Mouse (Mus musculus) frontal cortex, adult 2 months (tissue): ENCODE data around the gene Nfx1. TPM values are rescaled to one million over a fixed set of nuclear protein-coding genes. Genes with fewer than 3 reads are reported as not detected.

Source experiments
- DNase-seq, 2 experiments: peaks; one replicate each; pipeline ENCODE4 v3.0.0; 2022; ENCODE audit warnings: low spot score in 1 of 2; ENCODE audit errors: extremely low spot score in 1 of 2
- polyA plus RNA-seq: library from polyadenylated mRNA; depleted of rRNA; stranded (reverse); fragments of >200 nt; gene quantifications from 2 replicates; pipeline ENCODE4 v1.2.3, GENCODE M21; 2012

Gene Nfx1
- polyA plus RNA-seq, 1 experiment = 103 TPM

DNA sequence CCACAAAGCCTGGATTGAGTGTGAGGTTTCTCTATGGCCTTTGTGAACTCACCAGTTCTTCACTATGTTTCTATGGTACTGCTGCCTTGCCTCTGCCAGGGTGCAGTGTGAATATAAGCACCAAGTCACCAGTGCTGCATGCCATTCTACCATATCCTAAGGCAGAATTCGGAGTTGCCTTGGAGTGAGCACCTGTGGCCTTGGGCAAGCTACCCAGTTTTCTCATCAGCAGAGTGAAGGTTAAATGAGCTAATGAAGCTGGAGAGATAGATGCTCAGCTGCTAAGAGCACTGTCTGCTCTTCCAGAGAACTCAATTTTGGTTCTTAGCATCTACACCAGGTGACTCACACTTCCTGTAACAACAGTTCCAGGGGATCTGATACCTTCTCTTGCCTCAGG lies 3.3 kb downstream of the Nfx1 start:
- no peak for DNase-seq

- DNase-seq = no peak
Observed at GRCm38 (mm10) chr4:40975678-40976077, 5.0 kb downstream of the Nfx1 start.

GRCm38 (mm10) chr4:40976651-40977050 lies 5.9 kb downstream of the Nfx1 start:
- no peak for DNase-seq

GRCm38 (mm10) chr4:40979430-40979829 lies 8.7 kb downstream of the Nfx1 start:
- DNase-seq = no peak

GRCm38 (mm10) chr4:40982486-40982885 lies 11.8 kb downstream of the Nfx1 start:
- no peak for DNase-seq

- DNase-seq = no peak
Observed at GRCm38 (mm10) chr4:40983686-40984085, 13.0 kb downstream of the Nfx1 start.

- no peak for DNase-seq
Observed at GRCm38 (mm10) chr4:40989633-40990032, 18.9 kb downstream of the Nfx1 start.

DNA sequence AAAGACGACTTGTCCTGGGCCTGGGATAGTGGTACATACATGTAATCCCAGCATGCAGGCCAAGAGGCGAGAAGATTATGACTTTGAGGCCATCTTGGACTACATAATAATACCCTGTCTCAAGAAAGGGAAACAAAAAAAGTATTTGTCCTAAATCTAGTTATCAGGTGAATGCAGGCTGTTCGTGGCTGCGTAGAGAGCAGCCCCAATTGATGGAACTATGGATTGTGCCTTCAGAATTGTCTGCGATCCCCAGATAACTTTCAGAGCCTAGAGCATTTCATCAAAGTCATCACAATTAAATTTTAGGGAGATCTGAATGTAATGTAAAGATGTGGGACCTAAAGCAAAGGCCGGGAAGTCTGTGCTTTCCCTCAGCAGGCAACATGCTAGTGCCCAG lies 25.6 kb downstream of the Nfx1 start:
- DNase-seq = no peak

DNA sequence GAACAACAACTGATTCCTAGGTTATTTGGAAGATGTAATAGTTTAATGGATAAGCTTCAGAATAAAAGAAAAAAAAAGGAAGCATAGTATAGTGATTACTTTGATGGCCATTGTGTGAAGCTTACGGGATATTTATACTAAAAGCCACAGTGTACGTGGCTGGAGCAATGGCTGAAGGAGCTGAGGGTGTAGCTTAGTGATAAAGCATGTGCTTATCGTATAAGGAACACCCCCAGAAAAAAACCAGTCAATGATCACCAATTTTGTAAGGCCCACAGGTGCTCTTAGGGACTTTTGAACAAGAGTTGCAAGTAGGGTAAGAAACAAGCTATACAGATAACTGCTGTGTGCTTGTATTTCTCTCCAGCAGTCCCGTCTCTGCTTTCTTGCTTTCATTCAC lies 27.2 kb downstream of the Nfx1 start:
- DNase-seq = no peak

DNA sequence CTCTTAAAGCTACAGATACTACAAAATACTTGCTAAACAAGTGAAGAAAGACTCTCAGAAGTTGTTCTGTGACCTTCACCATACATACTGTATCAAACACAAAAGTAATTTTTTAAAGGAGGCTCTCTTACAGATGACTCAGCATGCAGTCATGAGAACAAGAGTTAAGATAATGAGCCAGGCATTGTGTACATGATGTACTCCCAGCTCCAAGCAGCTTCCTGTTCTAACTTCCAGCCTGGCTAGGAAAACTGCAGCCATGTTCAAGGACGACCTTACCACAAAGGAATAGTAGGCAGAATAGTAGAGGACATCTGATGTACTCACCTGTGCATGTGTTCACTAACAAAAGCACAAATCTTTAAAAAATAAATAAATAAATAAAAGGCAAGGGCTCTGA lies 29.6 kb downstream of the Nfx1 start:
- DNase-seq = no peak

DNA sequence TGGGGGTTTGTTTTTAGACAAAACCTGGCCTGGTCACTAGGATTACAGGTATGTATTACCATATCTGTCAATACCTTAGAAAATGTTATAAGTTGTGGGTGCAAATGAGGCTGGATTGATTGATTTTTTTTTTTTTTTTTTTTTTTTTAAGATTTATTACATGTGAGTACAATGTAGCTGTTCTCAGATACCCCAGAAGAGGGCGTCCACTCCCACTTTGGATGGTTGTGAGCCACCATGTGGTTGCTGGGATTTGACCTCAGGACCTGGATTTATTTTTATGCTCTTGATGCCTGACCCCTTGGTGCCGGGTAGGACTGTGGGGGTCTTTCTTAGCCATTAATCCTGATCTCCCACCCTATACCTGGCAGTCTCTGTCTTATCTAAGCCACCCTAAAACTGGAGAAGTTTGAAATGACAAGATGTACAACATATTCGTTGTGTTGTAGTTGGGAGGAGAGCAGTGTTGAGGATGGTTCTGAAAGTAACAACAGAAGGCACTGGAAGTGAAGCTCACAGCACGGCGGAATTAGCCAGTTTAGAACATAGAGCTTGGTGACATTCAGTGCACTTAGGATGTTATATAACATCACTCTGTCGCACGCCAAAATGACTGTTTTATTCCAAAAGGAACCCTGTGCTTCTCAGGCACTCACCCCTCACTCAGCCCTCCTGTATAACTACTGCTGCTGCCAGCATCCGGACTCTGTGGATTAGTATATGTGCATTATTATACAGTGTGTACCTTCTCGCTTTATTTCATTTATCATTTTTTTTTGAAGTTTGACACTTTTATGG lies 30.3 kb downstream of the Nfx1 start:
- DNase-seq = no peak

- DNase-seq = no peak
Observed at GRCm38 (mm10) chr4:41013351-41013750, 42.6 kb downstream of the Nfx1 start.

GRCm38 (mm10) chr4:41015798-41016197 lies 45.1 kb downstream of the Nfx1 start:
- no peak for DNase-seq

GRCm38 (mm10) chr4:41021094-41021493 lies 50.4 kb downstream of the Nfx1 start:
- DNase-seq = no peak

DNA sequence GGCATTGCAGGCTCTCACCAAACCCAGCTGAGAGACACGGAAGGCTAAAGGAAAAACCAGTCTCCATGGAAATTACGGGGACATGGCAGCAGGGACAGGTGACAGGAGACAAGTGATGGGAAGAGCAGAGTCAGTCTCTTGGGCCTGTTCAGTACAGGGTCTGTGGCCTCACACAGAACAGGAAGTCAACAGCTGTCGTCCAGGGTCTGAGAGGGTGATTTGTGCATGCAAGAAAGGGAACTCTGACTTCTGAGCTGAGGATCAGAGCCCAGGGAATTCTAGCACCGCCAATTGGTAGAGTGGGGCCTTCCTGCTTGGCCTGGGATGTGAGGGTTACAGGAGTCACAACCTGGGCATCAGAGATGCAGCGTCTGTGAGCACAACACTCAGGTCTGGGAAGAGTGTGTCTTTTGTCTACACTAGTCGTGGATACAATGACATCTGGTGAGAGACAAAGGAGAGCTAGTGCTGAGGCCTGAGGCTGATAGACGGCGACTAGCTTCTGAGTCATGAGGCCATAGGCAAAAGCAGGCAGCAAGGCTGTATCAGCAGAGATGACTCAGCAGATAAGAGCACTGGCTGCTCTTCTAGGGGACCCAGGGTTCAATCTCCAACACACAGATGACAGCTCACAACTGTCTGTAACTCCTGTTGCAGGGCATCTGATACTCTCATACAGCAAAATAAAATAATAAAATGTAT lies 55.5 kb downstream of the Nfx1 start:
- no peak for DNase-seq

- DNase-seq = no peak
Observed at GRCm38 (mm10) chr4:41027872-41028271, 57.2 kb downstream of the Nfx1 start.

DNA sequence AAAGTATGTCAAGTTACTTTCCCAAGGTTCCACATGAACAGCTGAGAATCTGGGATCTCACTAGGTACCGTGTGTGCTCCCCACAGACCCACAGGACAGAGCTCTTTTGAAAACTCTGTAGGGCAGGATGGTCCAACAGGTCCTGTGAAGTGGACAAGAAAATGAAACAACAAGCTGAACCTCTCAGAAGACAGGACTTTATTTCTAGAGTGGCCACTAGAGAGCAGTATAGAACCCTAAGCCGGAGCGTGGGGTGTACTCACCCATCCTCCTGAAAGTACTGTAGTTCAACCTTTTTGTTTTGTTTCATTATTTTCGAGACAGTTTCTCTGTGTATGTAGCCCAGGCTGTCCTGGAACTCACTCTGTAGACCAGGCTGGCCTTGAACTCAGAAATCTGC lies 57.6 kb downstream of the Nfx1 start:
- peak in 1 of 2 experiments; percentile 20 for DNase-seq

- peak; percentile 83 to 89 for DNase-seq
Observed at GRCm38 (mm10) chr4:41029372-41029771, 58.7 kb downstream of the Nfx1 start.

- DNase-seq = no peak
Observed at GRCm38 (mm10) chr4:41031242-41031641, 60.5 kb downstream of the Nfx1 start.

- no peak for DNase-seq
Observed at GRCm38 (mm10) chr4:41037942-41038341, 67.2 kb downstream of the Nfx1 start.

DNA sequence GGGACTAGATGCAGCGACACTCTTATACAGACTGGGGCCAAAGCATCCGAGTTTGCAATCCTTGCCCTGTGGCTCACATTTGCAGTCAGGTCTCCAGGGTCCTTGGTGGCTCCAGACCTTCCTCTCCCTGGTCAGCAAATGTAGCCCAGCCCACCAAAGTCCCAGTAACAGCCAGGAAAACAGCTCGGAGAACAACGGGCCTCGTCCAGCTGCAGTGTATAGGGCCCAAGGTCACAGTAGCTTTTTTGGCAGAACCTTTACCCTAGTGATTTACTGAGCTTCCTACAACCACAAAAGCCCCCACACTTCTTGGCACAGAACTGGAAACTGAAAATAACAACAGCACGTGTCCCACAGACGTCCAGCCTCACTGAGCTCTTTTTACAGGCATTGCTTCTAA lies 70.3 kb downstream of the Nfx1 start:
- no peak for DNase-seq

DNA sequence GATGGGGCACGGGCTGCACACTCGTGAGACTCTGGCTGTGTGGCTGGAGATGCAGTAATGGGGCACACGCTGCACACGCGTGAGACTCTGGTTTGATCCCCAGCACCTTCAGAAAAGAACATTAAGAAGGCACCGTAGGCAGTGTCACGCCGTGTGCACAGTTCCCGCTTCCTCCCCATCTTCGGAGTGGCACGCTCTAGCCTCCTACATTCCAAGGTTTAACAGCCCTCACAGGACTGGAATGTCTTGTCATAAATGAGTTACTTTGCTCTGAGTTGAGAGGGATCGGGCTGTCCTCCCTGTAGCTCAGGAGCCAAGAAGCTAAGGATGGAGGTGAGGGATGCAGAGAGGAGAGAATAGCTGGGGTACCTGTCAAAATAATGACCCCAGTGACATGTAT lies 72.2 kb downstream of the Nfx1 start:
- DNase-seq = no peak
